Mouse (Mus musculus) liver, adult 2 months (tissue): ENCODE measurements around the gene Gm12184.

Experiments
- CTCF ChIP-seq: fragments of 200-500 bp; IDR thresholded peaks from 2 replicates; pipeline ENCODE4 v1.5.1; 2011; ENCODE audit warnings: low read depth, low read length, control low read depth
- POLR2A ChIP-seq: fragments of 200-500 bp; IDR thresholded peaks from 2 replicates; pipeline ENCODE4 v1.6.1; 2011; ENCODE audit warnings: low read length, control low read depth; ENCODE audit not compliant: insufficient read depth; ENCODE audit errors: extremely low read depth

DNA sequence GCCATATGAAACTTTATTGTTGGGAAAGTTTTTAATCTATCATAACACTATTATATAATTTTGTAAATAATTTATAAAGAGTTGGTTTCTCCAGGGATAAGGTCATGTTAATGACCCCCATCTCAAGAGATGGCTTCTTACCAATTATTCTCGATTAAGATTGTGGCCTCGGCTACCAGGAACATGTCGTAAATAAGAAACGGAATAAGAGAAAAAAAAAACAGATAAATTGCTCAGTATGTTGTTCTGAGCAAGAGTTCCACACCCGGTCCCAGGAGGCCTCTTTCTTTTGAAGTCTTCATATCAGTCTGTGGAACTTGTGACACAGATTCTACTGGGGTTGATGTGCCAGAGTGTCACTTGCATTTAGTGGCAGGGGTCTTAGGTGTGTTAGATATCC lies 14.8 kb upstream of the Gm12184 start:
- no peak for TF ChIP-seq POLR2A
- TF ChIP-seq CTCF = no peak
